Mouse (Mus musculus) lung, adult 2 months (tissue): ENCODE measurements around the gene Pum1.

Source experiments
- CTCF ChIP-seq: fragments of 200-500 bp; IDR thresholded peaks from 2 replicates; pipeline ENCODE4 v1.5.1; 2011; ENCODE audit warnings: mild to moderate bottlenecking, low read length, control low read depth; ENCODE audit not compliant: insufficient read depth
- POLR2A ChIP-seq: fragments of 200-500 bp; IDR thresholded peaks from 2 replicates; pipeline ENCODE4 v1.6.1; 2011; ENCODE audit warnings: low read depth, mild to moderate bottlenecking, control low read depth, low read length, borderline replicate concordance; ENCODE audit errors: extremely low read depth

- TF ChIP-seq CTCF, result no peak
- no peak for TF ChIP-seq POLR2A
Observed at GRCm38 (mm10) chr4:130792376-130793179, 129.5 kb downstream of the Pum1 start, which contains the start of gene Sdc3.
